Mouse (Mus musculus) hindbrain, embryonic 13.5 days (tissue): ENCODE measurements around the gene Ifi209. TPM values are rescaled to one million over a fixed set of nuclear protein-coding genes. Genes with fewer than 3 reads are reported as not detected.

Source experiments
- ATAC-seq: fragments of 200-750 bp; cut with Nextera tagmentation; 2 replicates; pipeline ENCODE4 v1.8.0; 2017; ENCODE audit warnings: moderate TSS enrichment; ENCODE audit not compliant: low FRiP score
- H3K27ac ChIP-seq: fragments of 300-500 bp; sonication (generic); 2 replicates; pipeline ENCODE4 v1.5.1; 2015; ENCODE audit warnings: inconsistent platforms, mild to moderate bottlenecking, moderate library complexity
- H3K27me3 ChIP-seq: fragments of 300-500 bp; sonication (generic); 2 replicates; pipeline ENCODE4 v1.6.1; 2015; ENCODE audit warnings: mild to moderate bottlenecking, inconsistent platforms
- H3K36me3 ChIP-seq: fragments of 300-500 bp; sonication (generic); 2 replicates; pipeline ENCODE4 v1.6.1; 2015; ENCODE audit warnings: mild to moderate bottlenecking, inconsistent platforms
- H3K4me1 ChIP-seq: fragments of 300-500 bp; sonication (generic); replicated peaks from 2 replicates; pipeline ENCODE4 v1.6.1; 2015; ENCODE audit warnings: inconsistent platforms
- H3K4me2 ChIP-seq: fragments of 300-500 bp; sonication (generic); 2 replicates; pipeline ENCODE4 v1.6.1; 2015; ENCODE audit warnings: inconsistent platforms, mild to moderate bottlenecking, moderate library complexity
- H3K4me3 ChIP-seq: fragments of 300-500 bp; sonication (generic); 2 replicates; pipeline ENCODE4 v1.5.1; 2015; ENCODE audit warnings: mild to moderate bottlenecking, inconsistent platforms
- H3K9ac ChIP-seq: fragments of 300-500 bp; sonication (generic); 2 replicates; pipeline ENCODE4 v1.6.1; 2015; ENCODE audit warnings: mild to moderate bottlenecking, inconsistent platforms
- H3K9me3 ChIP-seq: fragments of 300-500 bp; sonication (generic); 2 replicates; pipeline ENCODE4 v1.6.1; 2016; ENCODE audit warnings: inconsistent platforms
- WGBS: fragments of 180-500 bp; shearing (Covaris S2); methylation state at CpG from one replicate; pipeline ENCODE4 v1.1.7; 2015; 5-methylcytosine and 5-hydroxymethylcytosine counted together
- microRNA-seq: library from miRNA; unstranded; fragments of <30 nt; microRNA quantifications from one replicate; pipeline ENCODE4, GENCODE M21; 2016
- polyA plus RNA-seq: library from polyadenylated mRNA; unstranded; fragments of >200 nt; fragmentation: Nextera tagmentation; extraction: Ambion mirVana; gene quantifications from 2 replicates; pipeline ENCODE4 v1.2.1, GENCODE M21; 2015

Gene Ifi209
- polyA plus RNA-seq, 1 experiment from 2014 or later = not detected

- Histone ChIP-seq H3K4me1 (no peaks in the 10 kb centered on the region), H3K27me3 (no peaks in the 10 kb centered on the region), H3K36me3 (no peaks in the 10 kb centered on the region), H3K9ac (no peak overlapping the region), H3K27ac (no peak overlapping the region), H3K4me2 (no peak overlapping the region), H3K9me3 (no peaks in the 10 kb centered on the region), H3K4me3 (no peak overlapping the region)
- ATAC-seq = no peak
- WGBS = 94% methylated on average over 1 of the region's 1 CpGs
Observed at GRCm38 (mm10) chr1:173694270-173694669, 63.6 kb downstream of the Ifi209 start.

Small RNA genes lying within 50 kb of the gene (microRNA-seq; reads per million reads assigned to microRNA genes)
- not detected for gene Gm44339

Other genes starting within 250 kb of the Ifi209 start
- not detected in 2 replicates for gene Ifi206, start 139.9 kb upstream of the Ifi209 start, polyA plus RNA-seq
- not detected in 2 replicates for gene Ifi214, start 95.0 kb upstream of the Ifi209 start, polyA plus RNA-seq
- gene Ifi213, start 31.6 kb upstream of the Ifi209 start, polyA plus RNA-seq = not detected in 2 replicates
- not detected in 2 replicates for gene Ifi208, start 42.8 kb downstream of the Ifi209 start, polyA plus RNA-seq
- 0.27 and 0.39 TPM in 2 replicates for gene Ifi207, start 110.8 kb downstream of the Ifi209 start, polyA plus RNA-seq
- gene Ifi204, start 136.0 kb downstream of the Ifi209 start, polyA plus RNA-seq = 0.88 and 1.0 TPM in 2 replicates